Mouse (Mus musculus): ENCODE results near the gene Safb2. TPM values are rescaled to one million over a fixed set of nuclear protein-coding genes. Genes with fewer than 3 reads are reported as not detected.

Gene Safb2
- total RNA-seq, 2 experiments from 2014 or later = 40.4 to 44.0 TPM

DNA sequence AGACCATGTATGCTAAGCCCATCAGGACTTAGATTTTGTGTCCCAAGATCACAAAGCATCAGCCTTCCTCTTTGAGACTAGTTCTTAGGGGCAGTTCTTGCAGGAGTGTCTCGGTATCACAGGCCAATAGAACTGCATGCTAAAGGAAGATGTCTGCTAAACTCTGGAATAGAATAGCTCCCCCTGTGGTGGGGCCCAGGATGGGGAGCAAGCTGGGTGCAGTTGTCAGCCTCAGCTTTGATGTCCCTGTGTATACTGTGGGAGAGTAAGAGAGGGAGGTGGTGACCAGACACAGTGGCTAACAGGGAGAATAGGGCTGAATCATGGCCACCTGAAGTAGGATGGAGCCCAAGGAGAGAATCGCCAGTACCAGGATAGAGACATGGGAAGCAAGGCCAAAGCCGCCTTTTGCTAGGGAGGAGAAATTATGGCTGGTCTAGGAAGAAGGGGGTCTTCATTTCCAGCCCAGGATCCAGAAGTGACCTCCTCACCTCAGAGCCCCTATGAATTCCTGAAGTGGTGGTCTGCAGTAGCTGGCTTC lies 40.6 kb downstream of the Safb2 start:
- no peak for DNase-seq (ENCODE audit: low spot score)
- intact Hi-C loops (cut with DNase I) = loop anchor here (5.0 kb wide), 1 partner anchor 51 kb away; no protein-coding TSS in a partner anchor

DNA sequence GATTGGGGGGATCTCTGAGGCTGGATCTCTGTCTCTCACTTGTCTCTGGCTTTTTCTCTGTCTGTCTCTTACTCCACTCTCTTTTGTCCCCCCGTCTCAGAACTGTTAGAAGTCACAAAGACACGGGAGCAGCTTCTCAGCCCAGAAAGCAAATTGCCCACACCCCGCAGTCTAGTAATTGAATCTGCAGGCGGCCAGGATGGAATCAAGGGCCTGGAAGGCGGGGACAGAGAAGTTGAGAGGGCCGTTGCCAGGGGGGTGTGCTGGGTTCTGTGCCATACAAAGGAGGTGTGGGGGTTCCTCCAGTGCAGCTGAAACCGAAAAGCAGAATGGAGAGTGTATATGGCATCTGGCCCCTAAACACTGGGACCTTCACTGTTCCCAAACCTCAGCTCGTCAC lies 41.6 kb downstream of the Safb2 start:
- intact Hi-C loops (cut with DNase I) = loop anchor here (5.0 kb wide), 1 partner anchor 50 kb away; no protein-coding TSS in a partner anchor

DNA sequence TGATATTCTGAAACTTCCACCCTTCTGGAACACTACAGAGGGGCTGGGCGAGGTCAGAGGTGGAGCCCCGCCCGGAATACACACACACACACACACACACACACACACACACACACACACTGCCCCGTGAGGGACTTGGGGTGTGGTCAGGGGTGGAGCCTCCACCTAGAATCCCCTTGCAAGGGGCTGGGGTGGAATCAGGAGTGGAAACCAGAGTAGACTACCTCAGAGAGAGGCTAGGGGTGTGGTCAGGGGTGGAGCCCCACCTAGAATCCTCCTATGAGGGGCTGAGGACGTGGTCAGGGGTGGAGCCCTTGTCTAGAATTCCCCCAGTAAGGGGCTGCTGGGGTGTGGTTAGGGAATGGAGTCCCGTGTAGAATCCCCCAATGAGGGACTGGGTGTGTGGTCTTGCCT lies 43.8 kb downstream of the Safb2 start:
- DNase-seq (ENCODE audit: low spot score) = no peak
- intact Hi-C loops (cut with DNase I) = loop anchor here (5.0 kb wide), 1 partner anchor 48 kb away; no protein-coding TSS in a partner anchor

More for the DNA sequence above, 41.6 kb downstream of the Safb2 start:
- DNase-seq (ENCODE audit: low spot score) = no peak

DNA sequence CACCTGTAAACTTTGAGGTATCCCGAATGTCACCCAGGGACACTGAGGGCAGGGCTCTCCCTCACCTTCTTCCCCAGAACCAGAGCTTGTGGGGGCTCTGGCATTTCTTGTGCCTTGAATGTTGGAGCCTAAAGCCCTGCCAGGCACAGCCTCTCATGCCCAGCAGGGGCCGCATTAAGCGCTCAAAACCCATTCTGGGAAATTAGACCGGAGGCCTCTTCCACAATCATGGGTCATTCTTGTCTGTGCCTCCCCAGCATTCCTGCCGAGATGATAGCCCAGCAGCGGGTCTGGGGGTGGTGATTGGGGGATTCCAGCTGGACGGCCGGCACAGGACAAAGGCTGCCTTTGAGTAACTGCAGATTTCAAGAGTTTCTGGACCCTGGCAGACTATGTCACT lies 46.5 kb downstream of the Safb2 start:
- no peak for DNase-seq (ENCODE audit: low spot score)
- intact Hi-C loops (cut with DNase I) = no loop called here

DNA sequence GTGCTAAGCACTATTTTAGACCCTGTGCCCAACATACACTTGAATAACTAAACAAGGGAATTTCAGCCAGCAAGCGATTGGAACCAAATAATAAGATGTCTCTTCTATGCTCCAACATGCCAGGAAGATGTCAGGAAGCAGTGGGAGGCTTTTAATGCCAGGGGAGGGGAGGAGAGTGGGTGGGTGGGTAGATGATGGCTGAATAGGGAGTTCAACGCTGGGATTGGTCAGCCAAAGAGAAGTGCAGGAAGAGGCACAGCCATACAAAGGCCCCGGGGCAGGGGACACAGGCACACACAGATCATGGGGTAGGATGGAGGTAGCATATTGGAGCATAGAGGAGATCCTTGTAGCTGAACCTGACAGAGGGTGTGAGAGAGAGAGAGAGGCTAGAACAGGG lies 47.5 kb downstream of the Safb2 start:
- intact Hi-C loops (cut with DNase I) = no loop called here
- no peak for DNase-seq (ENCODE audit: low spot score)

DNA sequence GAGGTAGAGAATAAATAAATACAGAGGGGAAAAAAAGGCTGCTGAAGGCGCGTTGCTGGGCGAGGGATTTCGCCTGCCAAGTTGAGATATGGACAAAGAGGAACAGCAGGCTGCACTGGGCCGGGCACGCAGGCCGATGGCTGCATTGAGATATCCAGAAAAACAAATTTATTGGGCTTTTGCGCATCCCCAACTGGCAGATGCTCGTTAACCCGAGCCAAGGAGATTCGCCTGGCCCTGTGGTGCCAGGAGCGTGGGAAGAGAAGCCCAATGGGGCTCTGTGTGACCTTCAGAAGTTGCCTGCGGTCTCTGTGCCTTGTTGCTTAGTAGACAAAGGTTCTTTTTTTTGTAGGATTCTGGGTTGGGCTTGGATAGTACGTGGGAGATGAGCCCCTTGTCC lies 48.2 kb downstream of the Safb2 start:
- no peak for DNase-seq (ENCODE audit: low spot score)
- intact Hi-C loops (cut with DNase I) = no loop called here

DNA sequence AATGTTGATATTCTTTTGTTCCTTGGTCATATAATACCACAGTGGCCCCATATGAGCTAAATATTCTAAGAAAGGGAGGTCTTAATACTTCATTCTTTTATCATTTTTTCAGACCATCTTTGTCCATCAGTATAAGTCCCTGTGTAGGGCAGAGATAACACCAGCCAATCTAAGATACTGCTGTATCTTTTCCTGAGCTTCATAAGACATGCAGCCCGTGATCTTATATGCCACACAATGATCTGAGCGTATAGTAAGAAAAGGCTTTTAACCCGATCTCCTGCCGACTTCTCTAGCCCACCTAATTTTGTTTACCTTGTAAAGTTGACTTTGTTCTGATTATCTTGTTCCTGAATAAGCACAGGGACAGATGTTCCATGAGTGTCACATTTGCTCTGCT lies 59.4 kb downstream of the Safb2 start:
- DNase-seq (ENCODE audit: low spot score) = no peak
- intact Hi-C loops (cut with DNase I) = no loop called here

DNA sequence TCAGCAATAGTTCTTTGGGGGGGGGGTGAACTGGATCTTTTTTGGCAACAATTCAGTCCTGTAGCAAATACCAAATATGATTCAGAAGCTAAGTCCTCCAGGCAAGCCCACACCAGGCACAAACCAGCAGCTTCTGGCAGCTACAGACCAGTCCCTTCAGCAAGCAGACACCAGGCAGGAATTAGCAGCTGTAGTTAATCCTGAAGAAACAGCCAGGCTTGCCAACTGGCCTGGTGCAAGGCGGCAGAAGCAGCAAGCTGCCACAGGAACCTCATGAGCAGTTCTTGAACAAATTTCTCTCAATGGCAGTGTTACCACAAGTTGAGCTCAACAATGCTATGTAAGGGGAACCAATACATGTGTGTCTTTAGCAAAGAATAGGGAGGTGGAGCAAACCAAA lies 61.6 kb downstream of the Safb2 start:
- intact Hi-C loops (cut with DNase I) = no loop called here

DNA sequence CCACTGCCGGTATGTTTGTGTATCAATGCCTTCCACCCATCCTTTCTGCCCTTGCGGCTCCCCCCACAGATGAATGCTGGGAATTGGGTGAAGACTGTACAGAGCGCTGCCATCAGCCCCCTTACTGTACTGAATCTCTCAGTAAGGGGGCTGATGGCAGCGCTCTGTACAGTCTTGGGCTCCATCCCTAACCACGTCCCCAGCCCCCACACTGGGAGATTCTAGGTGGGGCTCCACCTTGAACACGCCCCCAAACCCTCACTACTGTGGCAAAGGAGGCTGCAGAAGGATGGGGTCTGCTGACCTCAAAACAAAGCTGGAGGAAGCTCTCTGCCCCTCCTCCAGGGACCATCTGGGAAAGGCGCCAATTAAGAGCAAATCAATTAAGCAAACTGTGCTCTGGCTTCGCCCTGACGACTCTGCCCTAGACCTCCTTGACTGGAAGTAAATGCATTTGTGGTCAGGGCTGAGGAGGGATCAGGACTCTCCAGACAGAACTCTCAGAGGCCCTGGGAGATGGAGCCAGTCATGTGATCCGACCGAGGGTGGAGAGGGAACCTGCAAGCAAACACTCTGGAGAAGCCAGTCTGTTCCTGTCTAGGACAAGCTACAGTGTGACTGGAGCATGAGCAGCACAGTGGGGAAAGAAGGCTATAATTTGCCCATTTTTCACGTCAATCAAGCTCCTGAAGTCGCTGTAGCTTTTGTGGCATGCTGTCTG lies 68.5 kb downstream of the Safb2 start:
- intact Hi-C loops (cut with DNase I) = no loop called here

More for the DNA sequence above, 61.6 kb downstream of the Safb2 start:
- no peak for DNase-seq (ENCODE audit: low spot score)

DNA sequence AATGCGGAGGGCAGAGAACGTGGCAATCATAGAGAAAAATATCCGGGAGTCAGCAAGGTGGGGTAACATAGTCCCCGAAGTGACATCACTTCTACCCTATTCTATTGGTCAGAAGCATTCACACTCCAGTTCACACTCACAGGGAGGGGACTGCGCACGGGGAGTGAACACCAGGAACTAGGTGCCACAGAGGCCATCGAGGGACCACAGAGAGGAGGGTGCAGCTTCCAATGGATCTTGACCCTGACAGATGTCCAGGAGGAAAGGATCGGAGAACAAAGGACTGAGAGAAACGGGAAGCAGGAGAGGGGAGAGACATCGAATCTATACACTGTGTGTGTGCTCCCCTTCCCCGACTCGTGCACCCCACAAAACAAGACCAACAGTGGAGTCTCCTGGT lies 69.5 kb downstream of the Safb2 start:
- intact Hi-C loops (cut with DNase I) = no loop called here
- no peak for DNase-seq (ENCODE audit: low spot score)

More for the DNA sequence above, 68.5 kb downstream of the Safb2 start:
- no peak for DNase-seq (ENCODE audit: low spot score)

DNA sequence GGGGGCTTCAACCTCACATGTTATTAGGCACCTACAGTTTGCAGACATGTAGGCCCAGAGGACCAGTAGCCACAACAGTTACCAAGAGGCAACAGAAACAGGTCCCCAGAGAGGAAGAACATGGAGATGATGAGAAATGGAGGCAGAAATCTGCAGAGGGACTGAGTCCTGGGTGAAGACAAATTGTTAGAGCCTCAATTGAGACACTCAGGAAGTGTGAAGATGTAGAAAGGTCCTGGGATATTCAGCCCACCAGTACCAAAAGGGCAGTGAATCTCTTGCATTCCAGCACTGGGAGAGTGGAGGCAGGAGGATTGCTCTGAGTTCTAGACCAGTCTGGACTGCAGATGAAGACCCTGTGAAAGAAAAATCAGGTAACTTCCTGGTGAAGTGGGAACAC lies 70.1 kb downstream of the Safb2 start:
- no peak for DNase-seq (ENCODE audit: low spot score)
- intact Hi-C loops (cut with DNase I) = no loop called here

DNA sequence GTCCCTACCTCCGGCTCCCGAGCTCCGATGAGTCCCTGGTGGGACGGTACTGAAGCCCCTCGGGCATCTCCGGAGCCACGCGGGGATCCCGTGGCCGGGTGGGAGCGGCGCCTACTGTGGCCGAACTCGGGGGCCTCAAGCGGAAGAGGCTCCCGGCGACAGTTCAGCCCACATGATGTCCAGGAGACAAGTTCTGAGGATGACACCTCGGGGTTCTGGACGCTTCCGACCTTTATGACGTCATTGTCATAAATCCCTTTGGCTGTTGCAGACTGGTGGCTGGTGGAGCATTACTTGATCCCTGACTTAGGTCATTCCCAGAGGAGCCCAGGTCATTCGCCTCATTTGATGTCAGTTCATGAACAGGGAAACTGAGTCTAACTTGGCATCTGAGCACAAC lies 72.1 kb downstream of the Safb2 start, which contains the start of gene Znrf4:
Gene Znrf4 (minus strand): TSS at position 122 of the 400 bp plus-strand sequence.
- intact Hi-C loops (cut with DNase I) = no loop called here
- DNase-seq (ENCODE audit: low spot score) = no peak

DNA sequence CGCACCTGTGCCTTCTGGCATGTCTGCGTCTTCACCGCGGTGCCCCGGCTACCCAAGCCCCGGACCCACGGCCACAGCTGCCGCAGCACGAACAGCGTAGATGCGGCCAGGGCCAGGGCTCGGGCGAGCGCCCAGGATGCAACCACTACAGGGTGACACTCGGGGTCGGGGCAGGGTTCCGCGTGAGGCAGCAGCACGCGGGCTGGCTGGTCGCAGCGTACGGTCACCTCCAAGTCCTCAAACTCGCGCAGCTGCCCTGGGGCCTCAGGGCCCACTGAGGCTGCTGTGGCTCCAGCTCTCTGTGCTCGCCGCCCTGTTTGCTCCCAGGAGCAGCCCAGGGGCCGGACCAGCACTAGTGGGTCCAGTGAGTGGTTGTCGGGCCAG lies 72.7 kb downstream of the Safb2 start:
- intact Hi-C loops (cut with DNase I) = no loop called here
- DNase-seq (ENCODE audit: low spot score) = no peak

DNA sequence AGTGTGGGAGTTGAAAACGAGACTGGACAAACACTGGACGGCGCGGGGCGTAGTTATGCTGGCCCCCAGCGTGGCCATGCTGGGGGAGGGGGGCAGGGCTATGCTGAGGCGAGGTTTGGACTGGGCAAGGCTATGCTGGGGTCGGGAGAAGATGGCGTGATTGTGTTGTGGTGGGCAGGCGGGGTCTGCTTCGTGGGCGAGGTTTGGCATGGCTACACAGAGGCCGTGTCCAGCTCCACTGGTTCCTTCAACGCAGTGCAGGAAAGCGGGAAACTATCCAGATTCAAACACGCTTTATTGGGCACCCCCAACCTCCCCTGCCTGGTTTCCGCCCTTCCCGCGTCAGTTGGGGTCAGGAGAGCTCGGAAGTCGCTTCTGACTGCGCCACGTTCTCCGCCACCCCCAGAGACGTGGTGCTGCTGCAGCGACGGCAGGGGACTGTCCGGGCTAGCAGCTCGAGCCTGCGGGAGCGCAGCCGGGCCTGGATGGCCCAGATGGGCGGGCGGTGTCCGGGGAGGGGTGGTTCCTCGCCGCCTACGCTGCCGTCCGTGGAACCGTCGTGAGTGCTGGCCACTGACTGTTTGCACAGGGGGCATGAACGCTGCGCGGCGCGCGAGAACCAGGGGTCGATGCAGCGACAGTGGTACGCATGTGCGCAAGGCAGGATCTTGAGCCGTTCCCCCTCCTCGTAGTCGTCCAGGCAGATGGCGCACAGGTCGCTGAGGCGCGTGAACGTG lies 73.2 kb downstream of the Safb2 start:
- intact Hi-C loops (cut with DNase I) = no loop called here
- no peak for DNase-seq (ENCODE audit: low spot score)

Other genes starting within 250 kb of the Safb2 start
- 10 to 100 TPM; 42.2 to 52.2 TPM for gene Ptprs, start 108.1 kb downstream of the Safb2 start, total RNA-seq (2021)
- gene Znrf4, start 72.2 kb downstream of the Safb2 start, total RNA-seq (2021) = not detected
- gene Gm20219, start 30.2 kb downstream of the Safb2 start, total RNA-seq (2021) = under 1 TPM; 0.26 to 0.28 TPM
- gene Safb, start 240 bp upstream of the Safb2 start, total RNA-seq (2021) = 10 to 100 TPM; 64.3 to 72.3 TPM
- gene 2410015M20Rik, start 25.2 kb upstream of the Safb2 start, total RNA-seq (2021) = 100 to 1,000 TPM; 343 to 364 TPM
- gene Rpl36, start 28.8 kb upstream of the Safb2 start, total RNA-seq (2021) = 100 to 1,000 TPM; 692 to 724 TPM
- 100 to 1,000 TPM; 107 to 112 TPM for gene Lonp1, start 42.3 kb upstream of the Safb2 start, total RNA-seq (2021)
- gene Catsperd, start 43.6 kb upstream of the Safb2 start, total RNA-seq (2021) = not detected
- gene Ranbp3, start 88.7 kb upstream of the Safb2 start, total RNA-seq (2021) = 10 to 100 TPM; 35.7 to 37.5 TPM
- gene Ndufa11, start 133.2 kb upstream of the Safb2 start, total RNA-seq (2021) = 100 to 1,000 TPM; 913 to 934 TPM
- 1 to 10 TPM; 5.0 to 5.2 TPM for gene Vmac, start 133.4 kb upstream of the Safb2 start, total RNA-seq (2021)
- gene Nrtn, start 172.9 kb upstream of the Safb2 start, total RNA-seq (2021) = 10 to 100 TPM; 25.7 to 28.8 TPM
- 10 to 100 TPM; 18.3 to 18.8 TPM for gene Dus3l, start 180.2 kb upstream of the Safb2 start, total RNA-seq (2021)
- under 1 TPM; 0.13 to 0.22 TPM for gene Prr22, start 185.7 kb upstream of the Safb2 start, total RNA-seq (2021)
- 1 to 10 TPM; 3.2 to 4.6 TPM for gene Rfx2, start 246.4 kb upstream of the Safb2 start, total RNA-seq (2021)